Mouse (Mus musculus) ES-Bruce4 (cell line): ENCODE measurements around the gene Arhgef10l.

Experiments used
- CTCF ChIP-seq: IDR thresholded peaks from one replicate; pipeline ENCODE4 v1.8.1; 2011; ENCODE audit warnings: low read depth, low read length
- EP300 ChIP-seq: IDR thresholded peaks from 2 replicates; pipeline ENCODE4 v1.6.1; 2011; ENCODE audit warnings: low read depth, low read length; ENCODE audit not compliant: insufficient read depth

- TF ChIP-seq CTCF (no peak), EP300 (no peak)
These were observed 67.9 kb downstream of the Arhgef10l start for GRCm38 (mm10) chr4:140597928-140598327.
